Mouse (Mus musculus) erythroid progenitor cell, adult 5-6 weeks (primary cell): ENCODE data around the gene Lrig1. TPM values are rescaled to one million over a fixed set of nuclear protein-coding genes. Genes with fewer than 3 reads are reported as not detected.

Source experiments
- ATAC-seq: replicated peaks from 2 replicates; pipeline ENCODE4 v1.8.0; 2016; ENCODE audit warnings: moderate number of reproducible peaks, mild to moderate bottlenecking, moderate TSS enrichment, inconsistent platforms; ENCODE audit not compliant: poor library complexity, low FRiP score, severe bottlenecking
- total RNA-seq, 2 experiments: library from RNA; stranded (forward) in 1 of 2; stranded (reverse) in 1 of 2; fragments of 150-400 nt in 1 of 2; fragments of 186-747, 209-891 nt in 1 of 2; gene quantifications; 2 replicates each; pipeline versions ENCODE4 v1.2.3 to v1.2.4; 2015 to 2017; ENCODE audit warnings: low replicate concordance in 2 of 2

Lrig1 gene
- total RNA-seq, 2 experiments from 2014 or later: 5.7 to 11.7 TPM

GRCm38 (mm10) chr6:94653388-94654316, 46.3 kb downstream of the Lrig1 start:
- ATAC-seq: no peak

- ATAC-seq: no peak
Measured at GRCm38 (mm10) chr6:94652659-94653213, 47.2 kb downstream of the Lrig1 start.

- ATAC-seq: no peak
Measured at GRCm38 (mm10) chr6:94651541-94651940, 48.4 kb downstream of the Lrig1 start.

- ATAC-seq: no peak
Measured at GRCm38 (mm10) chr6:94649637-94650036, 50.3 kb downstream of the Lrig1 start.

GRCm38 (mm10) chr6:94648496-94648895, 51.5 kb downstream of the Lrig1 start:
- ATAC-seq: no peak

GRCm38 (mm10) chr6:94647574-94648430, 52.2 kb downstream of the Lrig1 start:
- no peak for ATAC-seq

- no peak for ATAC-seq
Measured at GRCm38 (mm10) chr6:94646902-94647301, 53.1 kb downstream of the Lrig1 start.

- ATAC-seq: no peak; the same call in 1 of the 2 replicates
Measured at GRCm38 (mm10) chr6:94646274-94646863, 53.6 kb downstream of the Lrig1 start.

GRCm38 (mm10) chr6:94645723-94646122, 54.2 kb downstream of the Lrig1 start:
- no peak for ATAC-seq

GRCm38 (mm10) chr6:94644641-94645040, 55.3 kb downstream of the Lrig1 start:
- ATAC-seq: no peak

- no peak for ATAC-seq
Measured at GRCm38 (mm10) chr6:94643989-94644388, 56.0 kb downstream of the Lrig1 start.

GRCm38 (mm10) chr6:94642048-94642447, 57.9 kb downstream of the Lrig1 start:
- ATAC-seq: no peak

- no peak for ATAC-seq
Measured at GRCm38 (mm10) chr6:94640297-94640696, 59.7 kb downstream of the Lrig1 start.

GRCm38 (mm10) chr6:94637024-94637434, 62.9 kb downstream of the Lrig1 start:
- ATAC-seq: peak; percentile 82

GRCm38 (mm10) chr6:94635343-94635742, 64.6 kb downstream of the Lrig1 start:
- ATAC-seq: no peak

- no peak for ATAC-seq
Measured at GRCm38 (mm10) chr6:94634710-94635109, 65.2 kb downstream of the Lrig1 start.

GRCm38 (mm10) chr6:94634274-94634673, 65.7 kb downstream of the Lrig1 start:
- ATAC-seq: 0 out of 2 replicates have a peak, but pooled peaks have one; percentile 43

GRCm38 (mm10) chr6:94631779-94632082, 68.2 kb downstream of the Lrig1 start:
- no peak for ATAC-seq

GRCm38 (mm10) chr6:94631051-94631778, 68.7 kb downstream of the Lrig1 start:
- ATAC-seq: no peak
